Mouse (Mus musculus): ENCODE measurements at regions not wholly inside any gene's neighbourhood (a gene's known extent, or its start where the extent isn't known, plus 50 kb on each side); places are given as distances from the start of the nearest gene placed in this dataset.

- no peak for DNase-seq
- intact Hi-C loops (cut with DNase I; ENCODE audit: low total_unique reads) = no loop called here
These were observed 534.7 kb downstream of the Zfp619 start for GRCm38 (mm10) chr7:40052255-40052654.

GRCm38 (mm10) chr7:40058836-40059235 lies 541.3 kb downstream of the Zfp619 start:
- DNase-seq = no peak
- intact Hi-C loops (cut with DNase I; ENCODE audit: low total_unique reads) = no loop called here

GRCm38 (mm10) chr7:40064631-40065030 lies 547.1 kb downstream of the Zfp619 start:
- intact Hi-C loops (cut with DNase I; ENCODE audit: low total_unique reads) = no loop called here
- DNase-seq = no peak

GRCm38 (mm10) chr7:40065526-40065925 lies 548.0 kb downstream of the Zfp619 start:
- DNase-seq = no peak
- intact Hi-C loops (cut with DNase I; ENCODE audit: low total_unique reads) = no loop called here

- intact Hi-C loops (cut with DNase I; ENCODE audit: low total_unique reads) = no loop called here
- DNase-seq = no peak
These were observed 549.8 kb downstream of the Zfp619 start for GRCm38 (mm10) chr7:40067378-40067777.

GRCm38 (mm10) chr7:40071313-40071712 lies 553.7 kb downstream of the Zfp619 start:
- intact Hi-C loops (cut with DNase I; ENCODE audit: low total_unique reads) = no loop called here
- no peak for DNase-seq

GRCm38 (mm10) chr7:40072478-40072877 lies 554.9 kb downstream of the Zfp619 start:
- intact Hi-C loops (cut with DNase I; ENCODE audit: low total_unique reads) = no loop called here
- DNase-seq = no peak

- intact Hi-C loops (cut with DNase I; ENCODE audit: low total_unique reads) = no loop called here
- DNase-seq = peak; percentile 10
These were observed 568.7 kb downstream of the Zfp619 start for GRCm38 (mm10) chr7:40086236-40086635.

- intact Hi-C loops (cut with DNase I; ENCODE audit: low total_unique reads) = no loop called here
- no peak for DNase-seq
These were observed 579.5 kb downstream of the Zfp619 start for GRCm38 (mm10) chr7:40097094-40097493.

GRCm38 (mm10) chr7:40103057-40103945 lies 585.7 kb downstream of the Zfp619 start:
- no peak for DNase-seq
- intact Hi-C loops (cut with DNase I; ENCODE audit: low total_unique reads) = no loop called here

GRCm38 (mm10) chr7:40142906-40143305 lies 625.3 kb downstream of the Zfp619 start:
- intact Hi-C loops (cut with DNase I; ENCODE audit: low total_unique reads) = no loop called here
- DNase-seq = no peak

GRCm38 (mm10) chr7:40144431-40144830 lies 626.9 kb downstream of the Zfp619 start:
- intact Hi-C loops (cut with DNase I; ENCODE audit: low total_unique reads) = no loop called here
- DNase-seq = no peak

- intact Hi-C loops (cut with DNase I; ENCODE audit: low total_unique reads) = no loop called here
- no peak for DNase-seq
These were observed 660.0 kb downstream of the Zfp619 start for GRCm38 (mm10) chr7:40177570-40177969.

- DNase-seq = no peak
- intact Hi-C loops (cut with DNase I; ENCODE audit: low total_unique reads) = no loop called here
These were observed 677.8 kb downstream of the Zfp619 start for GRCm38 (mm10) chr7:40195366-40195765.

- intact Hi-C loops (cut with DNase I; ENCODE audit: low total_unique reads) = no loop called here
- DNase-seq = no peak
These were observed 685.0 kb downstream of the Zfp619 start for GRCm38 (mm10) chr7:40202615-40203014.

GRCm38 (mm10) chr7:40211956-40212355 lies 686.2 kb upstream of the Vstm2b start:
- no peak for DNase-seq
- intact Hi-C loops (cut with DNase I; ENCODE audit: low total_unique reads) = no loop called here

GRCm38 (mm10) chr7:40212576-40212975 lies 685.6 kb upstream of the Vstm2b start:
- DNase-seq = no peak
- intact Hi-C loops (cut with DNase I; ENCODE audit: low total_unique reads) = no loop called here

GRCm38 (mm10) chr7:40213646-40214045 lies 684.5 kb upstream of the Vstm2b start:
- intact Hi-C loops (cut with DNase I; ENCODE audit: low total_unique reads) = no loop called here
- no peak for DNase-seq

- DNase-seq = no peak
- intact Hi-C loops (cut with DNase I; ENCODE audit: low total_unique reads) = no loop called here
These were observed 683.7 kb upstream of the Vstm2b start for GRCm38 (mm10) chr7:40214395-40214794.

GRCm38 (mm10) chr7:40215271-40215670 lies 682.9 kb upstream of the Vstm2b start:
- no peak for DNase-seq
- intact Hi-C loops (cut with DNase I; ENCODE audit: low total_unique reads) = no loop called here

- no peak for DNase-seq
- intact Hi-C loops (cut with DNase I; ENCODE audit: low total_unique reads) = no loop called here
These were observed 677.6 kb upstream of the Vstm2b start for GRCm38 (mm10) chr7:40220549-40220948.

- DNase-seq = no peak
- intact Hi-C loops (cut with DNase I; ENCODE audit: low total_unique reads) = no loop called here
These were observed 652.9 kb upstream of the Vstm2b start for GRCm38 (mm10) chr7:40245188-40245587.
